Mouse (Mus musculus): ENCODE results near the gene P2ry10b. TPM values are rescaled to one million over a fixed set of nuclear protein-coding genes. Genes with fewer than 3 reads are reported as not detected.

The P2ry10b gene
- polyA plus RNA-seq, 1 experiment from 2014 or later: 0.44 TPM

GRCm38 (mm10) chrX:107150027-107150426 lies 1.3 kb downstream of the P2ry10b start:
- Histone ChIP-seq H3K4me2 (replicated peaks; ENCODE audit: low read depth) (no peak overlapping the region), H3K27ac (replicated peaks) (no peak overlapping the region), H3K4me1 (replicated peaks; ENCODE audit: control insufficient read depth, insufficient read depth) (no peaks in the 10 kb centered on the region), H3K36me3 (ENCODE audit: control insufficient read depth, insufficient read depth, low read length) (no peaks in the 10 kb centered on the region), H3K9ac (ENCODE audit: low read length) (no peak overlapping the region), H3K4me3 (ENCODE audit: low read depth, low read length) (no peak overlapping the region), H3K9me3 (ENCODE audit: control insufficient read depth, low read length) (no peaks in the 10 kb centered on the region), H3K27me3 (ENCODE audit: control insufficient read depth, insufficient read depth, low read length) (no peaks in the 10 kb centered on the region)
- ATAC-seq (ENCODE audit: low FRiP score, low TSS enrichment): no peak
- TF ChIP-seq CTCF (IDR thresholded peaks at IDR 0.05; ENCODE audit: low read depth): no peak
- no peak for TF ChIP-seq EP300 (optimal IDR thresholded peaks at IDR 0.05)
- WGBS: 45% methylated on average over 5 of the region's 5 CpGs
- no peak for DNase-seq (ENCODE audit: low spot score)

GRCm38 (mm10) chrX:107150752-107151515 lies 2.2 kb downstream of the P2ry10b start:
- Histone ChIP-seq H3K27ac (replicated peaks) (peak overlapping the region; percentile 69), H3K9ac (ENCODE audit: low read length) (no peak overlapping the region), H3K4me2 (replicated peaks; ENCODE audit: low read depth) (peak overlapping the region; percentile 28; the same call in 1 of the 2 replicates), H3K9me3 (ENCODE audit: control insufficient read depth, low read length) (no peaks in the 10 kb centered on the region), H3K36me3 (ENCODE audit: control insufficient read depth, insufficient read depth, low read length) (no peaks in the 10 kb centered on the region), H3K4me3 (ENCODE audit: low read depth, low read length) (peak overlapping the region; percentile 13; the same call in 1 of the 2 replicates), H3K4me1 (replicated peaks; ENCODE audit: control insufficient read depth, insufficient read depth) (no peaks in the 10 kb centered on the region), H3K27me3 (ENCODE audit: control insufficient read depth, insufficient read depth, low read length) (no peaks in the 10 kb centered on the region)
- ATAC-seq (ENCODE audit: low FRiP score, low TSS enrichment): peak; percentile 94
- DNase-seq (ENCODE audit: low spot score): peak; percentile 33
- 38% methylated on average over 4 of the region's 4 CpGs for whole genome bisulfite sequencing
- TF ChIP-seq CTCF (IDR thresholded peaks at IDR 0.05; ENCODE audit: low read depth) (no peak), EP300 (optimal IDR thresholded peaks at IDR 0.05) (no peak)

GRCm38 (mm10) chrX:107156021-107156420 lies 7.3 kb downstream of the P2ry10b start:
- H3K36me3 ChIP-seq (ENCODE audit: control insufficient read depth, insufficient read depth, low read length): no peaks in the 10 kb centered on the region
- no peaks in the 10 kb centered on the region for H3K27me3 ChIP-seq (ENCODE audit: control insufficient read depth, insufficient read depth, low read length)
- no peak overlapping the region for H3K4me3 ChIP-seq (ENCODE audit: low read depth, low read length)
- H3K9ac ChIP-seq (ENCODE audit: low read length): no peak overlapping the region
- no peaks in the 10 kb centered on the region for H3K4me1 ChIP-seq (replicated peaks; ENCODE audit: control insufficient read depth, insufficient read depth)
- H3K4me2 ChIP-seq (replicated peaks; ENCODE audit: low read depth): no peak overlapping the region
- H3K9me3 ChIP-seq (ENCODE audit: control insufficient read depth, low read length): no peaks in the 10 kb centered on the region
- H3K27ac ChIP-seq (replicated peaks): no peak overlapping the region
- ATAC-seq (ENCODE audit: low FRiP score, low TSS enrichment): no peak
- TF ChIP-seq EP300 (optimal IDR thresholded peaks at IDR 0.05): no peak
- TF ChIP-seq CTCF (IDR thresholded peaks at IDR 0.05; ENCODE audit: low read depth): no peak
- no peak for DNase-seq (ENCODE audit: low spot score)
- WGBS: 70% methylated on average over 2 of the region's 2 CpGs

GRCm38 (mm10) chrX:107160496-107160895 lies 11.8 kb downstream of the P2ry10b start:
- ATAC-seq (ENCODE audit: low FRiP score, low TSS enrichment) (no peak), DNase-seq (ENCODE audit: low spot score) (no peak)
- Histone ChIP-seq H3K36me3 (ENCODE audit: control insufficient read depth, insufficient read depth, low read length) (no peaks in the 10 kb centered on the region), H3K4me2 (replicated peaks; ENCODE audit: low read depth) (no peak overlapping the region), H3K27ac (replicated peaks) (no peak overlapping the region), H3K27me3 (ENCODE audit: control insufficient read depth, insufficient read depth, low read length) (no peaks in the 10 kb centered on the region), H3K4me1 (replicated peaks; ENCODE audit: control insufficient read depth, insufficient read depth) (no peaks in the 10 kb centered on the region), H3K9me3 (ENCODE audit: control insufficient read depth, low read length) (no peaks in the 10 kb centered on the region), H3K4me3 (ENCODE audit: low read depth, low read length) (no peak overlapping the region), H3K9ac (ENCODE audit: low read length) (no peak overlapping the region)
- TF ChIP-seq CTCF (IDR thresholded peaks at IDR 0.05; ENCODE audit: low read depth) (peak; percentile 59), EP300 (optimal IDR thresholded peaks at IDR 0.05) (no peak)

- WGBS: 7% methylated on average over 1 of the region's 1 CpGs
- Histone ChIP-seq H3K4me2 (replicated peaks; ENCODE audit: low read depth) (no peak overlapping the region), H3K4me3 (ENCODE audit: low read depth, low read length) (no peak overlapping the region), H3K9ac (ENCODE audit: low read length) (no peak overlapping the region), H3K36me3 (ENCODE audit: control insufficient read depth, insufficient read depth, low read length) (no peaks in the 10 kb centered on the region), H3K27me3 (ENCODE audit: control insufficient read depth, insufficient read depth, low read length) (no peaks in the 10 kb centered on the region), H3K4me1 (replicated peaks; ENCODE audit: control insufficient read depth, insufficient read depth) (no peaks in the 10 kb centered on the region), H3K9me3 (ENCODE audit: control insufficient read depth, low read length) (no peaks in the 10 kb centered on the region), H3K27ac (replicated peaks) (no peak overlapping the region)
- TF ChIP-seq EP300 (optimal IDR thresholded peaks at IDR 0.05): no peak
- peak; percentile 67 for TF ChIP-seq CTCF (IDR thresholded peaks at IDR 0.05; ENCODE audit: low read depth)
- DNase-seq (ENCODE audit: low spot score) (no peak), ATAC-seq (ENCODE audit: low FRiP score, low TSS enrichment) (no peak)
Measured at GRCm38 (mm10) chrX:107168281-107168680, 19.6 kb downstream of the P2ry10b start.

GRCm38 (mm10) chrX:107169128-107169527 lies 20.4 kb downstream of the P2ry10b start:
- H3K27ac ChIP-seq (replicated peaks): no peak overlapping the region
- no peaks in the 10 kb centered on the region for H3K4me1 ChIP-seq (replicated peaks; ENCODE audit: control insufficient read depth, insufficient read depth)
- no peak overlapping the region for H3K4me2 ChIP-seq (replicated peaks; ENCODE audit: low read depth)
- TF ChIP-seq EP300 (optimal IDR thresholded peaks at IDR 0.05) (no peak), CTCF (IDR thresholded peaks at IDR 0.05; ENCODE audit: low read depth) (no peak)
- no peak for DNase-seq (ENCODE audit: low spot score)
- H3K9ac ChIP-seq (ENCODE audit: low read length): no peak overlapping the region
- H3K9me3 ChIP-seq (ENCODE audit: control insufficient read depth, low read length): no peaks in the 10 kb centered on the region
- ATAC-seq (ENCODE audit: low FRiP score, low TSS enrichment): peak; percentile 57; the same call in 1 of the 2 replicates
- no peaks in the 10 kb centered on the region for H3K27me3 ChIP-seq (ENCODE audit: control insufficient read depth, insufficient read depth, low read length)
- no peak overlapping the region for H3K4me3 ChIP-seq (ENCODE audit: low read depth, low read length)
- no peaks in the 10 kb centered on the region for H3K36me3 ChIP-seq (ENCODE audit: control insufficient read depth, insufficient read depth, low read length)

All from stomach, postnatal 0 days (tissue).